Mouse (Mus musculus) neural tube, embryonic 11.5 days (tissue): ENCODE data around the gene Cfap77. TPM values are rescaled to one million over a fixed set of nuclear protein-coding genes. Genes with fewer than 3 reads are reported as not detected.

Experiments used
- ATAC-seq: fragments of 200-750 bp; cut with Nextera tagmentation; 2 replicates; pipeline ENCODE4 v1.8.0; 2017; ENCODE audit warnings: moderate number of reproducible peaks, mild to moderate bottlenecking, moderate TSS enrichment, moderate library complexity; ENCODE audit not compliant: insufficient read depth, low FRiP score, low TSS enrichment
- DNase-seq: peaks from one replicate; pipeline ENCODE4 v3.0.0-alpha.2; 2015; ENCODE audit warnings: low spot score
- H3K27ac ChIP-seq: fragments of 300-500 bp; sonication (generic); 2 replicates; pipeline ENCODE4 v1.5.1; 2014; ENCODE audit warnings: low read depth, mild to moderate bottlenecking, low read length
- H3K27me3 ChIP-seq: fragments of 300-500 bp; sonication (generic); 2 replicates; pipeline ENCODE4 v1.6.1; 2014; ENCODE audit warnings: mild to moderate bottlenecking, low read length, mixed read lengths; ENCODE audit not compliant: control insufficient read depth, insufficient read depth
- H3K36me3 ChIP-seq: fragments of 300-500 bp; sonication (generic); 2 replicates; pipeline ENCODE4 v1.6.1; 2014; ENCODE audit warnings: mild to moderate bottlenecking, low read length, moderate library complexity, mixed read lengths; ENCODE audit not compliant: control insufficient read depth, insufficient read depth
- H3K4me1 ChIP-seq: fragments of 300-500 bp; sonication (generic); 2 replicates; pipeline ENCODE4 v1.6.1; 2014; ENCODE audit warnings: low read length, mixed read lengths; ENCODE audit not compliant: control insufficient read depth, insufficient read depth
- H3K4me2 ChIP-seq: fragments of 300-500 bp; sonication (generic); 2 replicates; pipeline ENCODE4 v1.6.1; 2014; ENCODE audit warnings: low read depth, mild to moderate bottlenecking, moderate library complexity
- H3K4me3 ChIP-seq: fragments of 300-500 bp; sonication (generic); 2 replicates; pipeline ENCODE4 v1.5.1; 2014; ENCODE audit warnings: low read depth, low read length
- H3K9ac ChIP-seq: fragments of 300-500 bp; sonication (generic); 2 replicates; pipeline ENCODE4 v1.6.1; 2014; ENCODE audit warnings: mild to moderate bottlenecking, low read length
- H3K9me3 ChIP-seq: fragments of 300-500 bp; sonication (generic); 2 replicates; pipeline ENCODE4 v1.6.1; 2016; ENCODE audit warnings: low read length; ENCODE audit not compliant: control insufficient read depth
- WGBS: fragments of 180-500 bp; shearing (Covaris S2); extraction: QIAGEN DNeasy Blood & Tissue Kit; methylation state at CpG from one replicate; pipeline ENCODE4 v1.1.7; 2014; 5-methylcytosine and 5-hydroxymethylcytosine counted together
- polyA plus RNA-seq: library from polyadenylated mRNA; unstranded; fragments of >200 nt; fragmentation: Nextera tagmentation; extraction: Ambion mirVana; gene quantifications from 2 replicates; pipeline ENCODE4 v1.2.1, GENCODE M21; 2014

Cfap77 gene
- polyA plus RNA-seq, 1 experiment from 2014 or later: 0.33 TPM

DNA sequence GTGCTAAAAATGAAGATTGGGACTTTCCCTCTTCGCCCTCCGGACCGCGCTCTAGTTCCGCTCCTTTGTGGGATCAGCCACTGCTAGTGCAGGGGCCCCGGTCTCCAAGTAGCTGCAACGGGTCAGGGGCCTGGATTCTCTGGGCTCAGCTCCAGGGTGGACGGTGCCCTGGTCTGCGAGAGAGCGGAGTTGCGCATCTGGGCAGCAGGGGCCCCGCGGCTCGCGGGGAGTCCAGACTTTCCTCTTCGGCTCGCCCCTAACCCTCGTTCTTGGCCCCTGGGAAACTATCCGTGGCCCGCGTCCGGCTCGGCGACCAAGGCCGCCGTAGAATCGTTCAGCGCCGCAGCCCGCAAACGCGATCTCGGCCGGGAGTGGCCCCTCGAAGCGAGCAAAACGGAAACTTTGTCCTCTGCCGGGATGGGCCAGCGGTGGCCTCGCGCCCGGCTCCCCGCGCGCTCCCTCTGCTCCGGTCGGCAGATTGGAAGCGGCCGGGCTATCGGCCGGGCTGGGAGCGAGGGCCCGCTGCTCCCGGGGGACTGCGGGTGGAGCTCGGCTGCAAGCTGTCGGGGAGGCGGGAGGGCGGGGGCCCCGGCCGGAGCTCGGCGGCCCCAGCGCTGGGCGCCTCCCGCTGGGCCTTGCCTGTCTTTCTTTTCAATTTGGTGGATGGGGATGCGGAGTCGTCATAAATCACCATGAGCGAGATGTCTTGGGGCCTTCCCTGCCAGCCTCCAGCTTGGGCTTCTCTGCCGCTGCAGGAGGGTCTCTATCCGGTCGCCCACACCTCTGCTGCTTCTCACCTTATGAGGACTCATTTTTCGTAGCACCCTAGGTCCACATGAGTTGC lies 137.1 kb downstream of the Cfap77 start:
- H3K4me2 ChIP-seq: peak overlapping the region; percentile 45
- no peaks in the 10 kb centered on the region for H3K9me3 ChIP-seq
- ATAC-seq: peak; percentile 53; the same call in 1 of the 2 replicates
- peaks cover 89% of the 10 kb centered on the region for H3K27me3 ChIP-seq
- 0 out of 2 replicates have a peak overlapping the region, but pooled peaks have one; percentile 18 for H3K9ac ChIP-seq
- no peaks in the 10 kb centered on the region for H3K36me3 ChIP-seq
- H3K4me3 ChIP-seq: peak overlapping the region; percentile 29
- under 1% methylated on average over 72 of the region's 73 CpGs for WGBS
- DNase-seq: peak; percentile 73
- 0 out of 2 replicates have a peak overlapping the region, but pooled peaks have one; percentile 8 for H3K27ac ChIP-seq
- H3K4me1 ChIP-seq: peaks cover 7% of the 10 kb centered on the region

DNA sequence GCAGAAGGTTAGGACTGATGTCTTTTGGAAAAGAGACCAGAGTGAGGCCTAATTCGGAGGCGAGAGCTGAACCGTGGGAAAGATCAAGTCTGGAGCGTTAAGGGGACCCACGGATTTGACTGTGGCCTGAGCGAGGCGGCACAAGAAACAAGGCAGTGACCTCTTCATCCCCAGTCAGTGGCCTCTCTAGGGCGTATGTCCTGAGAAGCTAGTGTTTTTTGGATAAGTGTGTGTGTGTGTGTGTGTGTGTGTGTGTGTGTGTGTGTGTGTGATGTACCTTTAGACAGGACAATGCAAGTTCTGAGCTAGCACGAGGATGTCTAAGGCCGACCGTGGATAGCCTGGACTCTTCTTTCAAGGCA lies 137.7 kb downstream of the Cfap77 start:
- 0 out of 2 replicates have a peak overlapping the region, but pooled peaks have one; percentile 18 for H3K9ac ChIP-seq
- H3K27ac ChIP-seq: no peak overlapping the region
- H3K4me3 ChIP-seq: peak overlapping the region; percentile 29; the same call in 1 of the 2 replicates

DNA sequence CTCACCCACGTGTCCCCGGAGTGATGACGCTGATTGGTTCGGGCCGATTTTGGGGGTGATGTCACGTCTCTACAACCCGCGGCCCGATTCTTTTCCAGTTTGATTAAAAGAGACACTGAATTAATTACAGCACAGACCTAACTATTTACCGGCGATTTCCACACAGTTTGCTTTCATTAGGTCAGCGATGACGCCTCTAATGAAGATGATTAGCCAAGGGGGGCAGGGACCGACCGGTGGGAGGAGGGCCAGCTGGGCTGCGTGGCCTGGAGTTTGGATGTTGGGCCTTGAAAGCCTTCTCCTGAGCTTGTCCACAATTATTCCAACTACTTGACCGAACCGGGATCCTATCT lies 138.4 kb downstream of the Cfap77 start, which contains the start of gene Barhl1:
TSS of gene Barhl1 (minus strand) at position 156 of the 353 bp plus-strand sequence.
- Histone ChIP-seq H3K27me3 (peaks cover 89% of the 10 kb centered on the region), H3K4me3 (peak within 1 kb of the TSS; percentile 29), H3K27ac (0 out of 2 replicates have a peak within 1 kb of the TSS, but pooled peaks have one; percentile 8), H3K36me3 (no peaks in the 10 kb centered on the region), H3K9ac (0 out of 2 replicates have a peak within 1 kb of the TSS, but pooled peaks have one; percentile 18), H3K9me3 (no peaks in the 10 kb centered on the region), H3K4me2 (peak within 1 kb of the TSS; percentile 45), H3K4me1 (peaks cover 10% of the 10 kb centered on the region)
- peak; percentile 24 for DNase-seq
- under 1% methylated on average over 18 of the region's 18 CpGs for WGBS
- ATAC-seq: no peak

More for the DNA sequence above, 137.7 kb downstream of the Cfap77 start:
- Histone ChIP-seq H3K9me3 (no peaks in the 10 kb centered on the region), H3K27me3 (peaks cover 89% of the 10 kb centered on the region), H3K4me1 (peaks cover 7% of the 10 kb centered on the region), H3K4me2 (peak overlapping the region; percentile 45), H3K36me3 (no peaks in the 10 kb centered on the region)
- DNase-seq (peak; percentile 32), ATAC-seq (no peak)
- WGBS: 2% methylated on average over 11 of the region's 11 CpGs

DNA sequence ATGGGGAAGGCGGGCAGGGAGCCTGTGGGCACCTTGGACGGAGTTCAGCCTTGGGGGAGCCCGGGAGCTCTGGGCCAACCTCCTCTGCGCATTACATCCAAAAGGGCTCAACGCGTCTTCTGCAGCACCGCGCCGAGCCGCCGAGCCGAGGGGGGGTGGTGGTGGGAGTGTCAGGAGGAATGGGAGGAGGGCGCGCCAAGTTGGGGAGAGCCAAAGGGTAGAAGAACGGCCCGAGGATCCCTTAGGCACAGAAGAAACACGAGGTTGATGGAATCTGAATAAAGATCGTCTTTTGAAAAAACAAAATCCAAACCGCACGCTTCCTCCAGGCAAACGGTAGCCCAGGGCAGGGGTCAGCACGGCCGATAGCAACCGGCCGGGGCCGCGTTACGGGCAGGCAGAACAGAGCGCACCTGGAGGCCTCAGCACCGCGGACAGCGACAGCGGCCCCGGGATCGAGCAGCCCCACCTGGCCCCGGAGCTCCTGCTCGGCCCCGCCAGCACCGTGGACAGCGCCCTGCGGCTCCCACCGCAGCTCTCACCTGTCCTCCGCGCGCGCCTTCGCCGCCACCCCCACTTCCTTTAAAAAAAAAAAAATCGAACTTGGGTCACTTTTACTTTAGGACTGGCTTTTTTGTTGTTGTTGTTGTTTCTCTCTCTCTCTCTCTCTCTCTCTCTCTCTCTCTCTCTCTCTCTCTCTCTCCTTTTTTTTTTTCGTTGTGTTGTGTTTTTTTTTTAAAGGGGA lies 138.9 kb downstream of the Cfap77 start:
- Histone ChIP-seq H3K9me3 (no peaks in the 10 kb centered on the region), H3K27ac (no peak overlapping the region), H3K36me3 (no peaks in the 10 kb centered on the region), H3K4me3 (peak overlapping the region; percentile 26), H3K27me3 (peaks cover 92% of the 10 kb centered on the region), H3K9ac (no peak overlapping the region), H3K4me1 (peaks cover 11% of the 10 kb centered on the region), H3K4me2 (no peak overlapping the region)
- DNase-seq (peak; percentile 68), ATAC-seq (no peak)
- under 1% methylated on average over 49 of the region's 50 CpGs for WGBS

DNA sequence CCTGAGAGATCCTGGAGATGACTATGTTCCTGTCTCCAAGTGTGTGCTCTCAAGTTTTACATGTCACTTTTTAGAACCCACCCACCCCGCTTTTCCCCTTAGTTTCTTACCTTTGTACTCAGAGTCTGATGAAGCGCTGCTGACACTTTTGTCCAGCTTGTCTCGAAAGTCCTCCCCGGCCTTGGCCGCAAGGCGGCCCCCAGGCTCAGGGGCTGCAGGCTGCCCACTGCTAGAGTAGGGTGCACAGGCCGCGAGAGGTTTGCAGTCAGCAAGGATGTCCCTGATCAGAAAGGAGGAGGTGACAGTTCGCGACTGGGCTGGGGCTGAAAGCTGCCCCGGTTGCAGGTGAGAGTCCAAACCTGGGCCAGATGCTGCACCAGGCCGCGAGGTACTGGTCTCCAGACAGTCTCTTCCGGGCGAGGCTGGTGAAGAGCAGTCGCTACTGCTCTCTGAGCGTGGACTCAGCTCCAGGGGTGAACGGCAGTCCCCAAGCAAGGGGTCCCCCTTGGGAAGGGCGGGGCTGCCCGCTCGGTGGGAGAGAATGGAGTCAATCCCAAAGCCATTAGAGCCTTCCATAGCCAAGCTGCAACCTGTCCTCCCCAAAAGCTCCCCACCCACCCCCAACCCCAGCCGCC lies 139.6 kb downstream of the Cfap77 start:
- H3K4me2 ChIP-seq: no peak overlapping the region
- WGBS: 1% methylated on average over 22 of the region's 22 CpGs
- H3K27ac ChIP-seq: no peak overlapping the region
- no peaks in the 10 kb centered on the region for H3K36me3 ChIP-seq
- no peaks in the 10 kb centered on the region for H3K9me3 ChIP-seq
- H3K4me1 ChIP-seq: peaks cover 11% of the 10 kb centered on the region
- no peak overlapping the region for H3K9ac ChIP-seq
- peaks cover 94% of the 10 kb centered on the region for H3K27me3 ChIP-seq
- ATAC-seq (no peak), DNase-seq (no peak)
- H3K4me3 ChIP-seq: peak overlapping the region; percentile 26

DNA sequence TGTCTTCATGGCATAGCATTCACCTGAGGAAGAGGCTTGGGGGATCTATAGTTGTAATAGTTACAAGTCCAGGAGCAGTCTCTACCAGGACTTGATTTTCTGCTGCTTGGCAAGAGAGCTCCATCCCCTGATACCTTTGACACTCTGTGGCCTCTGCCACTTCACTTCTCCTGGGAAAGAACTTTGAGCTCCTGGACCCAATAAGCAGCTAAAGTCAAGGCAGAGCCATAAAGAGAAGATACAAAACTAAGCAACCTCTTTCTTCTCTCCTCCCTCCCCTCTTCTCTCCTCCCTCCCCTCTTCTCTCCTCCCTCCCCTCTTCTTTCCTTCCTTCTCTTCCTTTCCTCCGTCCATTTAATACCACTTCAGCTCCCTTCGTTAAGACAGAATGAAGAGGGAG lies 140.7 kb downstream of the Cfap77 start:
- ATAC-seq (no peak), DNase-seq (no peak)
- Histone ChIP-seq H3K27me3 (peaks cover 98% of the 10 kb centered on the region), H3K4me2 (no peak overlapping the region), H3K36me3 (no peaks in the 10 kb centered on the region), H3K4me1 (peaks cover 15% of the 10 kb centered on the region), H3K9me3 (no peaks in the 10 kb centered on the region), H3K27ac (no peak overlapping the region), H3K9ac (no peak overlapping the region), H3K4me3 (peak overlapping the region; percentile 13)
- WGBS: 6% methylated on average over 2 of the region's 2 CpGs

DNA sequence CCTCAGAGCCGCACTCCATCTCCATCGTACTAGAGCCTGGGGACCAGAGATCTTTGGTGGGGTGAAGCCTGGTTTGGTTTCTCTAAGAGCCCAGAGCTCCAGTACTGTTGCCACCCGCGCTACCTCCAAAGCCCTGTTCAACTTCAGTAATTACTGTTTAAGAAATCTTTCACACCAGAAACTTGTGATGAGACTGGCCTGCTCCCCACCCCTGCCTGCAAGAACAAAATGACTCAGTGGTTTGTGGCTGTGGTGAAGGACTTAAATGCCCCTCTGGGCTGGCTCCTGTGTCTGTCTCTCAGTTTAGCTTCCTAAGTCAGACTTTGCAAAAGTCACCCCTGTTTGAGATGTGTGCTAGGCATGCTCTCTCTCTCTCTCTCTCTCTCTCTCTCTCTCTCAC lies 141.9 kb downstream of the Cfap77 start:
- ATAC-seq (no peak), DNase-seq (peak; percentile 34)
- Histone ChIP-seq H3K4me1 (peaks cover 27% of the 10 kb centered on the region), H3K4me2 (no peak overlapping the region; the same call in 1 of the 2 replicates), H3K27me3 (peaks cover 99% of the 10 kb centered on the region), H3K27ac (no peak overlapping the region), H3K4me3 (peak overlapping the region; percentile 23; the same call in 1 of the 2 replicates), H3K9ac (no peak overlapping the region), H3K36me3 (no peaks in the 10 kb centered on the region), H3K9me3 (no peaks in the 10 kb centered on the region)
- WGBS: 0% methylated on average over 4 of the region's 4 CpGs

DNA sequence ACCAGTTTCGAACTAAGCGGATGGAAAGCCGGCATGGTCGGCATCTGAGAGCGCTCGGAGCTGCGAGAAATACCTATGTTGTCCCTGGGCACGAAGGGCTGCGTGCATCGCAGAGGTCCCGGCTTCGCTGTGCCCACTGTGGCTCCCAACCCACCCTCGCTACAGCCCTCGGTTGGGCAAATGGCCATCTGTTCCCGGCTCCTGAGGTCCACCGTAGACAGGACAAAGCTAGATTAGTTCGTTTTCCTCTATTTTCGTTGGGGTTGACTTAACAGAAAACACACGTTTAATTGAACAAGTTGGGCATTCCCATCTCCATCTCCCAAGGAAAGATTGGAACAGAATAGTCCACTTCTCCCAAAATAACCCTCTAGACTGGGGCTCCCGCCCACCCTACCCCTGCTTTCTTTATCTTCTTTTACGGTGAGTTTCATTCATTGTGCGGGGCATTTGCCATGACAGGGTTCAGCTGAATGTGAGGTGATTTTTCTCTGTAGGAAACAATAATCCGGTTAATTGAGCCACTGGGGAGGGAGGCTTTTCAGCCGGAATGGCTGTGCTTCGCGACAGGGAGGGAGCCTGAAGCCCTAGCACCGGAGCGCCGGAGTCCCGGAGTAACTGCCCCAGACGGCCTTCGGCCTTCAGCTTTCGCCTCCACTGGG lies 142.7 kb downstream of the Cfap77 start:
- H3K4me1 ChIP-seq: peaks cover 26% of the 10 kb centered on the region
- peak overlapping the region; percentile 23 for H3K4me3 ChIP-seq
- no peak overlapping the region; the same call in 1 of the 2 replicates for H3K9ac ChIP-seq
- no peaks in the 10 kb centered on the region for H3K9me3 ChIP-seq
- H3K27me3 ChIP-seq: peaks cover 98% of the 10 kb centered on the region
- no peak overlapping the region for H3K27ac ChIP-seq
- no peaks in the 10 kb centered on the region for H3K36me3 ChIP-seq
- peak overlapping the region; percentile 22 for H3K4me2 ChIP-seq
- under 1% methylated on average over 33 of the region's 33 CpGs for WGBS
- DNase-seq (peak; percentile 52), ATAC-seq (no peak)
